ENCODE assay signal across 29 mouse cellular contexts in the genomic region with DNA sequence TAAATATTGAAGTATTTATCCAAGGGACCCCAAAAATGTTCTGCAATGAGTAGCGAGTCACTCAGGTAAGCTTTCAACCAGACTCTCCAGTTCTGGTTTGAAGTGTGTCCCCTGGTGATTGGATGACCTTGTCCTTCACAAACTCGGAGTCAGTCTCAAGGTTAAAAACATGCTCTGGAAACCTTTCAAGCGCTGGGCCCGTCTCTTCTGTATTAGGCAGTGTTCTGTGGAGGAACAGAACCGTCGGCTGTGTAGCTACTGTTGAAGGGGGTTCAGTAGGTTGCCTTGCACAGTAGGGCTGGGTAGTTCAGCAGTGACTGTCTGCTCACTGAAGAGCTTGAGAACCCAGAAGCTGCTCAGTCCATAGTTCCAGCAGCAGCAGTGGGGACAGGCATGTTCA. TPM values are rescaled to one million over a fixed set of nuclear protein-coding genes. Genes with fewer than 3 reads are reported as not detected.
DNase-seq lines count a peak whose midpoint lies in the region.
"Had no signal": no experiment of that assay in that cellular context is flagged by ENCODE, and none has a peak within 500 bp of the region (broad histone marks: within the 10 kb centered on the region; RNA-seq: fewer than 3 reads in every experiment).

No protein-coding gene starts in this region.

- peak overlapping the region; percentile 75 for H3K27ac ChIP-seq in heart, embryonic 10.5 days
- H3K27ac ChIP-seq: embryonic facial prominence, embryonic 12.5 days; embryonic facial prominence, embryonic 15.5 days; gastrocnemius, adult 2 months; heart, embryonic 15.5 days; hindbrain, embryonic 14.5 days; hindbrain, postnatal 0 days had no signal

- peaks cover 20% of the 10 kb centered on the region for H3K4me1 ChIP-seq in heart, embryonic 10.5 days

- no peaks in the 10 kb centered on the region for H3K36me3 ChIP-seq in heart, embryonic 10.5 days
- H3K36me3 ChIP-seq: embryonic facial prominence, embryonic 12.5 days; embryonic facial prominence, embryonic 15.5 days; heart, embryonic 12.5 days; heart, embryonic 15.5 days had no signal

- intact Hi-C loops in heart, postnatal 14 days (cut with DNase I), result no loop called here

- WGBS in heart, embryonic 10.5 days, result 67% methylated on average over 6 of the region's 6 CpGs

- DNase-seq in heart, embryonic 10.5 days (ENCODE audit: low spot score), result no peak
- DNase-seq in heart, postnatal 14 days, result no peak
- DNase-seq in adrenal gland, adult 8-10 months, result peak; percentile 69
- DNase-seq in adrenal gland, postnatal 10 days, result peak; percentile 70
- DNase-seq in adrenal gland, postnatal 36 days, result peak; percentile 70
- no peak for DNase-seq in lung, postnatal 4 days
- DNase-seq: cerebellum, adult 11 months; cerebellum, adult 2 months; cerebellum, adult 9-11 months; cerebellum, postnatal 25 days; forebrain, postnatal 0 days; gastrocnemius, adult 2 months; gastrocnemius, postnatal 14 days; heart, postnatal 10 days; heart, postnatal 4 days had no signal

- H3K4me3 ChIP-seq in heart, embryonic 10.5 days, result no peak overlapping the region
- H3K4me3 ChIP-seq: embryonic facial prominence, embryonic 12.5 days; embryonic facial prominence, embryonic 15.5 days; gastrocnemius, adult 2 months; heart, embryonic 12.5 days; heart, embryonic 15.5 days had no signal

- H3K27me3 ChIP-seq in heart, embryonic 10.5 days (ENCODE audit: insufficient read depth, poor library complexity, severe bottlenecking), result no peaks in the 10 kb centered on the region
- H3K27me3 ChIP-seq: embryonic facial prominence, embryonic 12.5 days; embryonic facial prominence, embryonic 15.5 days; heart, embryonic 12.5 days; heart, embryonic 15.5 days had no signal

- H3K9me3 ChIP-seq in heart, embryonic 10.5 days, result no peaks in the 10 kb centered on the region
- H3K9me3 ChIP-seq: embryonic facial prominence, embryonic 15.5 days; heart, embryonic 12.5 days; heart, embryonic 15.5 days had no signal

RNA-seq across cellular contexts. Expression of gene Traf3, which starts 11.5 kb away (rescaled TPM):
- 6.9 and 7.2 TPM in 2 replicates for polyA plus RNA-seq in heart, embryonic 10.5 days (2016; fragmentation: Nextera tagmentation; extraction: Ambion mirVana)
- 10 to 100 TPM; 12.4 to 15.5 TPM for total RNA-seq in heart, postnatal 14 days (2021)
- 10 to 100 TPM; 29.8 to 36.7 (median 34.2) TPM for total RNA-seq in adrenal gland, adult 8-10 months (2022)
- 10 to 100 TPM; 17.9 to 22.5 TPM for total RNA-seq in adrenal gland, postnatal 10 days (2021)
- total RNA-seq in adrenal gland, postnatal 36 days (2021), result 10 to 100 TPM; 28.9 to 30.9 TPM

RNA-seq across cellular contexts. Expression of gene 4930595D18Rik, which starts 29.6 kb away (rescaled TPM):
- polyA plus RNA-seq in heart, embryonic 10.5 days (2016; fragmentation: Nextera tagmentation; extraction: Ambion mirVana), result not detected in 2 replicates
- not detected for total RNA-seq in heart, postnatal 14 days (2021)
- not detected for total RNA-seq in adrenal gland, adult 8-10 months (2022)
- not detected for total RNA-seq in adrenal gland, postnatal 10 days (2021)
- not detected for total RNA-seq in adrenal gland, postnatal 36 days (2021)
- total RNA-seq: gastrocnemius, postnatal 14 days; heart, adult 8-10 months; heart, postnatal 10 days; heart, postnatal 4 days; hindbrain, postnatal 0 days; MEL had no signal
- polyA plus RNA-seq: C2C12; cerebellum, adult 2 months; embryonic facial prominence, embryonic 12.5 days; embryonic facial prominence, embryonic 15.5 days; forebrain, embryonic 11.5 days; forebrain, embryonic 14.5 days; forebrain, postnatal 0 days; frontal cortex, adult 2 months; heart, embryonic 12.5 days; heart, embryonic 15.5 days; hindbrain, embryonic 11.5 days; hindbrain, embryonic 14.5 days; hindbrain, postnatal 0 days; intestine, embryonic 16.5 days had no signal

Comparison
In these comparisons a context has a peak if more than half of its experiments do, and no peak if none do; other contexts are left out.
1. DNase-seq: peak in adrenal gland, adult 8-10 months (single experiment), adrenal gland, postnatal 10 days (single experiment) and adrenal gland, postnatal 36 days (2 of 2); none in heart, embryonic 10.5 days (single experiment), heart, postnatal 14 days (0 of 2) and lung, postnatal 4 days (0 of 2).